Mouse (Mus musculus): ENCODE results near the gene Otulin.

DNA sequence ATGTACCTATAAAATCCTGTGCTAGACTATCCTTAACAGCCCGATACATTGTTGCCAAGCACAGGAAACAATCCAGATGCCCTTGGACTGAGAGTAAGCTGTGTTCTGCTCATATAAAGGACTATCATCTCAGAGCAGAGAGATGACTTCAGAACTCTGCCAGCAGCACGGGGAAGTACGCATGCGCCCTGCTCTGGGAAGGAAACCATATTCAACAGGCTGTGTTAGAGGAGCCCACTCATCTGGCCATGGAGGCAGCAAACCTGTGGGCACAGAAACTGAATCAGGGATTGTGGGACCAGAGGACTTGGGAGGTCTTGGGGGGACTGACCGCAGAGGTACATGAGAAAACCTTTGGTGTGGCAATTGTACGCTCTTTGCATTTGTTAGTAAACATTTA lies 31.2 kb upstream of the Otulin start:
- TF ChIP-seq CTCF (conservative IDR thresholded peaks at IDR 0.05; ENCODE audit: insufficient read depth, insufficient read length, low read depth, low read length) (no peak), POLR2A (IDR thresholded peaks at IDR 0.05; ENCODE audit: low read depth, low read length) (no peak)

All from kidney, adult 2 months (tissue).